Mouse (Mus musculus) neural tube, embryonic 15.5 days (tissue): ENCODE measurements around the gene Rnf8. TPM values are rescaled to one million over a fixed set of nuclear protein-coding genes. Genes with fewer than 3 reads are reported as not detected.

ENCODE experiments used
- ATAC-seq: fragments of 200-750 bp; cut with Nextera tagmentation; 2 replicates; pipeline ENCODE4 v1.8.0; 2017; ENCODE audit warnings: mild to moderate bottlenecking, moderate TSS enrichment, moderate library complexity; ENCODE audit not compliant: low FRiP score
- H3K27ac ChIP-seq: fragments of 300-500 bp; sonication (generic); replicated peaks from 2 replicates; pipeline ENCODE4 v1.5.1; 2015; ENCODE audit warnings: mild to moderate bottlenecking, inconsistent platforms
- H3K27me3 ChIP-seq: fragments of 300-500 bp; sonication (generic); replicated peaks from 2 replicates; pipeline ENCODE4 v1.6.1; 2015; ENCODE audit warnings: inconsistent platforms
- H3K36me3 ChIP-seq: fragments of 300-500 bp; sonication (generic); 2 replicates; pipeline ENCODE4 v1.6.1; 2015; ENCODE audit warnings: inconsistent platforms
- H3K4me1 ChIP-seq: fragments of 300-500 bp; sonication (generic); 2 replicates; pipeline ENCODE4 v1.6.1; 2015; ENCODE audit warnings: inconsistent platforms
- H3K4me2 ChIP-seq: fragments of 300-500 bp; sonication (generic); 2 replicates; pipeline ENCODE4 v1.6.1; 2015; ENCODE audit warnings: inconsistent platforms, mild to moderate bottlenecking, moderate library complexity
- H3K4me3 ChIP-seq: fragments of 300-500 bp; sonication (generic); replicated peaks from 2 replicates; pipeline ENCODE4 v1.5.1; 2015; ENCODE audit warnings: mild to moderate bottlenecking, inconsistent platforms
- H3K9ac ChIP-seq: fragments of 300-500 bp; sonication (generic); replicated peaks from 2 replicates; pipeline ENCODE4 v1.6.1; 2015; ENCODE audit warnings: mild to moderate bottlenecking, inconsistent platforms
- H3K9me3 ChIP-seq: fragments of 300-500 bp; sonication (generic); replicated peaks from 2 replicates; pipeline ENCODE4 v1.6.1; 2016; ENCODE audit warnings: inconsistent platforms
- WGBS: fragments of 180-500 bp; shearing (Covaris S2); methylation state at CpG from one replicate; pipeline ENCODE4 v1.1.7; 2015; ENCODE audit warnings: mixed read lengths; 5-methylcytosine and 5-hydroxymethylcytosine counted together
- polyA plus RNA-seq: library from polyadenylated mRNA; unstranded; fragments of >200 nt; fragmentation: Nextera tagmentation; extraction: Ambion mirVana; gene quantifications from 2 replicates; pipeline ENCODE4 v1.2.1, GENCODE M21; 2015

Rnf8 gene
- polyA plus RNA-seq, 1 experiment from 2014 or later = 78.0 TPM

- H3K4me1 ChIP-seq = peaks cover 14% of the 10 kb centered on the region
- H3K9me3 ChIP-seq = no peaks in the 10 kb centered on the region
- no peak overlapping the region for H3K9ac ChIP-seq
- no peak for ATAC-seq
- H3K4me2 ChIP-seq = no peak overlapping the region
- H3K36me3 ChIP-seq = peaks cover 12% of the 10 kb centered on the region
- 93% methylated on average over 6 of the region's 6 CpGs for WGBS
- no peak overlapping the region for H3K4me3 ChIP-seq
- no peaks in the 10 kb centered on the region for H3K27me3 ChIP-seq
- no peak overlapping the region for H3K27ac ChIP-seq
These were observed 47.6 kb downstream of the Rnf8 start for GRCm38 (mm10) chr17:29662145-29662544.

- Histone ChIP-seq H3K4me1 (peaks cover 16% of the 10 kb centered on the region), H3K27ac (peak overlapping the region; percentile 79), H3K27me3 (no peaks in the 10 kb centered on the region), H3K36me3 (peaks cover 15% of the 10 kb centered on the region), H3K9me3 (no peaks in the 10 kb centered on the region), H3K4me3 (no peak overlapping the region), H3K9ac (no peak overlapping the region), H3K4me2 (no peak overlapping the region)
- ATAC-seq = peak; percentile 66
- WGBS = 57% methylated on average over 10 of the region's 10 CpGs
These were observed 53.7 kb downstream of the Rnf8 start for GRCm38 (mm10) chr17:29668051-29668986.

GRCm38 (mm10) chr17:29669030-29669429, 54.4 kb downstream of the Rnf8 start:
- Histone ChIP-seq H3K27ac (no peak overlapping the region), H3K36me3 (peaks cover 22% of the 10 kb centered on the region), H3K4me3 (no peak overlapping the region)

GRCm38 (mm10) chr17:29669936-29670335, 55.3 kb downstream of the Rnf8 start:
- H3K9me3 ChIP-seq = no peaks in the 10 kb centered on the region
- peaks cover 25% of the 10 kb centered on the region for H3K36me3 ChIP-seq
- no peak overlapping the region for H3K4me2 ChIP-seq
- H3K27ac ChIP-seq = no peak overlapping the region
- H3K4me1 ChIP-seq = peaks cover 16% of the 10 kb centered on the region
- no peak overlapping the region for H3K4me3 ChIP-seq
- H3K9ac ChIP-seq = no peak overlapping the region
- ATAC-seq = no peak
- H3K27me3 ChIP-seq = no peaks in the 10 kb centered on the region

More at GRCm38 (mm10) chr17:29669030-29669429, 54.4 kb downstream of the Rnf8 start:
- no peak overlapping the region for H3K4me2 ChIP-seq
- H3K9ac ChIP-seq = no peak overlapping the region
- no peak for ATAC-seq
- H3K9me3 ChIP-seq = no peaks in the 10 kb centered on the region
- H3K4me1 ChIP-seq = peaks cover 16% of the 10 kb centered on the region
- 78% methylated on average over 4 of the region's 4 CpGs for WGBS
- no peaks in the 10 kb centered on the region for H3K27me3 ChIP-seq

- no peaks in the 10 kb centered on the region for H3K9me3 ChIP-seq
- no peak overlapping the region for H3K27ac ChIP-seq
- no peak overlapping the region for H3K4me3 ChIP-seq
- peaks cover 33% of the 10 kb centered on the region for H3K36me3 ChIP-seq
- H3K4me2 ChIP-seq = no peak overlapping the region
- no peak overlapping the region for H3K9ac ChIP-seq
- WGBS = 88% methylated on average over 2 of the region's 2 CpGs
- H3K27me3 ChIP-seq = no peaks in the 10 kb centered on the region
- peaks cover 16% of the 10 kb centered on the region for H3K4me1 ChIP-seq
- ATAC-seq = no peak
These were observed 56.4 kb downstream of the Rnf8 start for GRCm38 (mm10) chr17:29671021-29671420.

- Histone ChIP-seq H3K9me3 (no peaks in the 10 kb centered on the region), H3K4me2 (no peak overlapping the region), H3K27me3 (no peaks in the 10 kb centered on the region), H3K4me3 (no peak overlapping the region), H3K27ac (no peak overlapping the region), H3K36me3 (peaks cover 55% of the 10 kb centered on the region), H3K9ac (no peak overlapping the region), H3K4me1 (peaks cover 9% of the 10 kb centered on the region)
- WGBS = 92% methylated on average over 4 of the region's 4 CpGs
- no peak for ATAC-seq
These were observed 58.7 kb downstream of the Rnf8 start for GRCm38 (mm10) chr17:29673325-29673724.

- peaks cover 4% of the 10 kb centered on the region for H3K4me1 ChIP-seq
- H3K36me3 ChIP-seq = peaks cover 94% of the 10 kb centered on the region
- no peak overlapping the region for H3K4me3 ChIP-seq
- whole genome bisulfite sequencing = 93% methylated on average over 8 of the region's 8 CpGs
- ATAC-seq = no peak
- no peak overlapping the region for H3K27ac ChIP-seq
- no peaks in the 10 kb centered on the region for H3K27me3 ChIP-seq
- no peak overlapping the region for H3K9ac ChIP-seq
- no peak overlapping the region for H3K4me2 ChIP-seq
- H3K9me3 ChIP-seq = no peaks in the 10 kb centered on the region
These were observed 63.9 kb downstream of the Rnf8 start for GRCm38 (mm10) chr17:29678526-29678925.

- H3K9ac ChIP-seq = no peak overlapping the region
- peaks cover 94% of the 10 kb centered on the region for H3K36me3 ChIP-seq
- no peaks in the 10 kb centered on the region for H3K9me3 ChIP-seq
- 86% methylated on average over 6 of the region's 6 CpGs for WGBS
- H3K4me1 ChIP-seq = peaks cover 4% of the 10 kb centered on the region
- no peak for ATAC-seq
- no peak overlapping the region for H3K4me3 ChIP-seq
- no peaks in the 10 kb centered on the region for H3K27me3 ChIP-seq
- no peak overlapping the region for H3K27ac ChIP-seq
- H3K4me2 ChIP-seq = no peak overlapping the region
These were observed 64.6 kb downstream of the Rnf8 start for GRCm38 (mm10) chr17:29679038-29679767.

GRCm38 (mm10) chr17:29680174-29680573, 65.6 kb downstream of the Rnf8 start:
- WGBS = 66% methylated on average over 2 of the region's 2 CpGs
- H3K4me2 ChIP-seq = no peak overlapping the region
- H3K4me1 ChIP-seq = peaks cover 4% of the 10 kb centered on the region
- peaks cover 96% of the 10 kb centered on the region for H3K36me3 ChIP-seq
- no peak for ATAC-seq
- H3K27me3 ChIP-seq = no peaks in the 10 kb centered on the region
- H3K4me3 ChIP-seq = no peak overlapping the region
- H3K9me3 ChIP-seq = no peaks in the 10 kb centered on the region
- 0 out of 2 replicates have a peak overlapping the region, but pooled peaks have one; percentile 33 for H3K27ac ChIP-seq
- H3K9ac ChIP-seq = no peak overlapping the region

GRCm38 (mm10) chr17:29680921-29681320, 66.3 kb downstream of the Rnf8 start:
- ATAC-seq = no peak

GRCm38 (mm10) chr17:29681669-29682068, 67.1 kb downstream of the Rnf8 start:
- H3K9ac ChIP-seq = no peak overlapping the region
- WGBS = 94% methylated on average over 9 of the region's 9 CpGs
- no peak for ATAC-seq
- H3K36me3 ChIP-seq = peaks cover 94% of the 10 kb centered on the region
- no peaks in the 10 kb centered on the region for H3K27me3 ChIP-seq
- peaks cover 4% of the 10 kb centered on the region for H3K4me1 ChIP-seq
- no peak overlapping the region for H3K4me3 ChIP-seq
- no peaks in the 10 kb centered on the region for H3K9me3 ChIP-seq
- H3K4me2 ChIP-seq = no peak overlapping the region
- H3K27ac ChIP-seq = no peak overlapping the region

More at GRCm38 (mm10) chr17:29680921-29681320, 66.3 kb downstream of the Rnf8 start:
- H3K36me3 ChIP-seq = peaks cover 94% of the 10 kb centered on the region
- no peak overlapping the region for H3K27ac ChIP-seq
- peaks cover 4% of the 10 kb centered on the region for H3K4me1 ChIP-seq
- WGBS = 88% methylated on average over 2 of the region's 2 CpGs
- H3K4me3 ChIP-seq = no peak overlapping the region
- H3K27me3 ChIP-seq = no peaks in the 10 kb centered on the region
- H3K9me3 ChIP-seq = no peaks in the 10 kb centered on the region
- no peak overlapping the region for H3K9ac ChIP-seq
- no peak overlapping the region for H3K4me2 ChIP-seq

GRCm38 (mm10) chr17:29682261-29682660, 67.7 kb downstream of the Rnf8 start:
- no peaks in the 10 kb centered on the region for H3K9me3 ChIP-seq
- no peak overlapping the region for H3K9ac ChIP-seq
- no peak overlapping the region for H3K4me2 ChIP-seq
- peaks cover 93% of the 10 kb centered on the region for H3K36me3 ChIP-seq
- H3K27me3 ChIP-seq = no peaks in the 10 kb centered on the region
- H3K27ac ChIP-seq = no peak overlapping the region
- H3K4me1 ChIP-seq = peaks cover 4% of the 10 kb centered on the region
- H3K4me3 ChIP-seq = no peak overlapping the region
- ATAC-seq = no peak
- 74% methylated on average over 7 of the region's 7 CpGs for WGBS
